Mouse (Mus musculus) embryonic facial prominence, embryonic 15.5 days (tissue): ENCODE results near the gene Lrrc28. TPM values are rescaled to one million over a fixed set of nuclear protein-coding genes. Genes with fewer than 3 reads are reported as not detected.

ENCODE experiments used
- ATAC-seq: fragments of 200-750 bp; cut with Nextera tagmentation; 2 replicates; pipeline ENCODE4 v1.8.0; 2017; ENCODE audit warnings: low read depth, moderate TSS enrichment; ENCODE audit not compliant: insufficient number of reproducible peaks, low FRiP score, low TSS enrichment
- H3K27ac ChIP-seq: fragments of 300-500 bp; sonication (generic); replicated peaks from 2 replicates; pipeline ENCODE4 v1.5.1; 2015; ENCODE audit warnings: mild to moderate bottlenecking, inconsistent platforms
- H3K27me3 ChIP-seq: fragments of 300-500 bp; sonication (generic); 2 replicates; pipeline ENCODE4 v1.6.1; 2015; ENCODE audit warnings: inconsistent platforms
- H3K36me3 ChIP-seq: fragments of 300-500 bp; sonication (generic); 2 replicates; pipeline ENCODE4 v1.6.1; 2015; ENCODE audit warnings: mild to moderate bottlenecking, inconsistent platforms
- H3K4me1 ChIP-seq: fragments of 300-500 bp; sonication (generic); 2 replicates; pipeline ENCODE4 v1.6.1; 2015; ENCODE audit warnings: inconsistent platforms
- H3K4me2 ChIP-seq: fragments of 300-500 bp; sonication (generic); replicated peaks from 2 replicates; pipeline ENCODE4 v1.6.1; 2015; ENCODE audit warnings: mild to moderate bottlenecking, inconsistent platforms
- H3K4me3 ChIP-seq: fragments of 300-500 bp; sonication (generic); replicated peaks from 2 replicates; pipeline ENCODE4 v1.5.1; 2015; ENCODE audit warnings: mild to moderate bottlenecking, inconsistent platforms
- H3K9ac ChIP-seq: fragments of 300-500 bp; sonication (generic); 2 replicates; pipeline ENCODE4 v1.6.1; 2015; ENCODE audit warnings: inconsistent platforms
- H3K9me3 ChIP-seq: fragments of 300-500 bp; sonication (generic); replicated peaks from 2 replicates; pipeline ENCODE4 v1.6.1; 2016; ENCODE audit warnings: inconsistent platforms
- WGBS: fragments of 180-500 bp; shearing (Covaris S2); methylation state at CpG from one replicate; pipeline ENCODE4 v1.1.7; 2015; 5-methylcytosine and 5-hydroxymethylcytosine counted together
- polyA plus RNA-seq: library from polyadenylated mRNA; unstranded; fragments of >200 nt; fragmentation: Nextera tagmentation; extraction: Ambion mirVana; gene quantifications from 2 replicates; pipeline ENCODE4 v1.2.1, GENCODE M21; 2015

Gene Lrrc28
- polyA plus RNA-seq, 1 experiment from 2014 or later, result 22.4 TPM

GRCm38 (mm10) chr7:67672650-67673049, 27.6 kb upstream of the Lrrc28 start:
- Histone ChIP-seq H3K9ac (no peak overlapping the region), H3K27me3 (no peaks in the 10 kb centered on the region), H3K9me3 (no peaks in the 10 kb centered on the region), H3K4me1 (no peaks in the 10 kb centered on the region; the same call in 1 of the 2 replicates), H3K4me2 (no peak overlapping the region), H3K4me3 (no peak overlapping the region), H3K27ac (no peak overlapping the region), H3K36me3 (peaks cover 36% of the 10 kb centered on the region)
- ATAC-seq, result no peak
- WGBS, result 9% methylated on average over 10 of the region's 10 CpGs

- Histone ChIP-seq H3K27me3 (no peaks in the 10 kb centered on the region), H3K27ac (no peak overlapping the region), H3K4me2 (no peak overlapping the region), H3K9ac (no peak overlapping the region), H3K4me3 (no peak overlapping the region), H3K9me3 (no peaks in the 10 kb centered on the region), H3K4me1 (no peaks in the 10 kb centered on the region; the same call in 1 of the 2 replicates), H3K36me3 (peaks cover 49% of the 10 kb centered on the region)
- no peak for ATAC-seq
- 83% methylated on average over 1 of the region's 1 CpGs for WGBS
These were observed 25.9 kb upstream of the Lrrc28 start for GRCm38 (mm10) chr7:67670965-67671364.

GRCm38 (mm10) chr7:67663981-67664694, 19.1 kb upstream of the Lrrc28 start:
- Histone ChIP-seq H3K9ac (no peak overlapping the region), H3K4me3 (no peak overlapping the region), H3K4me1 (no peaks in the 10 kb centered on the region), H3K36me3 (peaks cover 37% of the 10 kb centered on the region), H3K27ac (no peak overlapping the region; the same call in 1 of the 2 replicates), H3K9me3 (no peaks in the 10 kb centered on the region), H3K27me3 (no peaks in the 10 kb centered on the region), H3K4me2 (no peak overlapping the region)
- 0 out of 2 replicates have a peak, but pooled peaks have one; percentile 26 for ATAC-seq
- 76% methylated on average over 14 of the region's 14 CpGs for WGBS

- no peaks in the 10 kb centered on the region for H3K9me3 ChIP-seq
- no peaks in the 10 kb centered on the region for H3K27me3 ChIP-seq
- 77% methylated on average over 5 of the region's 5 CpGs for WGBS
- no peak overlapping the region for H3K27ac ChIP-seq
- peaks cover 23% of the 10 kb centered on the region for H3K36me3 ChIP-seq
- H3K4me2 ChIP-seq, result no peak overlapping the region
- H3K4me1 ChIP-seq, result no peaks in the 10 kb centered on the region
- no peak overlapping the region for H3K4me3 ChIP-seq
- ATAC-seq, result no peak
- no peak overlapping the region for H3K9ac ChIP-seq
These were observed 17.4 kb upstream of the Lrrc28 start for GRCm38 (mm10) chr7:67662424-67662823.

DNA sequence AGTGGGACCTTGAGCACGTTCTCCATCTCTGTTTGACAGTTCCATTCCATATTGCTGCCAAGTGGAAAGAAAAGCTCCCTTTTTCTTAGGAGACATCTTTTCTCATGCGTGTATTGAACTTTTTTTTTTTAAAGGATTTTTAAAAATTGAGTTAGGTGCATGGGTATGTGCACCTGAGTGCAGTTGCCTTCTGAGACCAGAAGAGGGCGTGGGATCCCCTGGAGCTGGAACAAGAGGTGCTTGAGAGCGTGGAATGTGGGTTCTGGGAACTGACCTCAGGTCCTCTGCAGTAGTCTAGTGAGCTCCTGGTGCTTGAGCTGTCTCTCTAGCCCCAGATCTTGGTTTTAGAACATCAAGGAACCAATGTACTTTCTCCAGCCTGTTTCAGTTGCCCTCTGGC, 13.0 kb upstream of the Lrrc28 start:
- H3K9me3 ChIP-seq, result no peaks in the 10 kb centered on the region
- H3K27me3 ChIP-seq, result no peaks in the 10 kb centered on the region
- 91% methylated on average over 4 of the region's 4 CpGs for WGBS
- ATAC-seq, result no peak
- no peak overlapping the region for H3K4me2 ChIP-seq
- peaks cover 4% of the 10 kb centered on the region; the same call in 1 of the 2 replicates for H3K4me1 ChIP-seq
- no peaks in the 10 kb centered on the region for H3K36me3 ChIP-seq
- no peak overlapping the region for H3K27ac ChIP-seq
- no peak overlapping the region for H3K4me3 ChIP-seq
- no peak overlapping the region for H3K9ac ChIP-seq

- H3K4me3 ChIP-seq, result no peak overlapping the region
- peaks cover 13% of the 10 kb centered on the region for H3K4me1 ChIP-seq
- 24% methylated on average over 1 of the region's 1 CpGs for WGBS
These were observed 10.1 kb upstream of the Lrrc28 start for GRCm38 (mm10) chr7:67655186-67655585.

DNA sequence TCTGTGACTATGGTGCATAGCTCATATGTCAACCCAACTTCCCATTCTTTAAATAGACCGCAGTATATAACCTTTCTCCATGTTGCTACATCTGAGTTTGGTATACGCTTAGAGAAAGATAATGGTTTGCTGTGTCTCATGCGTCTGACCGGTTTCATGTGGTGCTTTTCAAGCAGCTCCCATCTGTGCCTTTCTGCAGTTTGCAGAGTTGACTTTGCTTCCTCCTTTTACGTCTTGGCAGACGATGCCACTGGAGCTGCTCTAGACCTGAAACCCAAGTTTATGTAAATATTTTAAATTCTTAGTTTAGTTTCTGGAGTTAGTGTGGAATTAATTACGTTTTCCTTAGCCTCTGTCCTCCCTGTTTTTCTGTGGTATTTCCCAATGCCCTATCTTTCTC, 9.6 kb upstream of the Lrrc28 start:
- Histone ChIP-seq H3K27ac (0 out of 2 replicates have a peak overlapping the region, but pooled peaks have one; percentile 4), H3K9ac (no peak overlapping the region), H3K4me2 (no peak overlapping the region), H3K4me1 (peaks cover 14% of the 10 kb centered on the region), H3K36me3 (no peaks in the 10 kb centered on the region), H3K9me3 (no peaks in the 10 kb centered on the region), H3K4me3 (no peak overlapping the region), H3K27me3 (no peaks in the 10 kb centered on the region)
- no peak for ATAC-seq
- 54% methylated on average over 7 of the region's 7 CpGs for WGBS

More at GRCm38 (mm10) chr7:67655186-67655585, 10.1 kb upstream of the Lrrc28 start:
- Histone ChIP-seq H3K27ac (0 out of 2 replicates have a peak overlapping the region, but pooled peaks have one; percentile 4), H3K9ac (no peak overlapping the region), H3K9me3 (no peaks in the 10 kb centered on the region), H3K4me2 (no peak overlapping the region), H3K36me3 (no peaks in the 10 kb centered on the region), H3K27me3 (no peaks in the 10 kb centered on the region)
- ATAC-seq, result no peak

DNA sequence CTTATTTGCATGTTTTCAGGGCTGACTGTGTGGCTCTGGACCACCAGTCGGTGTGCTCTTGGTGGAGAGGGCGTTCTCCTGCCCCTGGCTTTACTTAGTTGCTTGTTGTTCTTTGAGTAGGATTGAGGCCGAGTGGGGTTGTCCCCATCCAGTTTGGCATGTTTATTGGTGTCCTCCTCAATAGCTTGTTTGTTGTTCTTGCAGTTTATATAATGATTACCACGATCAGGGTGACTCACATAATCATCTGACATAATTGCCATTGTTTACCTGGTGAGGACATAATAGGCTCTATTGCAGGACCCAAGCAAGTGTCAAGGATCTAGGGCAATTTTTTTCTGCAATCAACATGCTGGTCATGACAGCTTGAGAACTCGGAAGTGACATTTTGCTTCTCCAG, 7.1 kb upstream of the Lrrc28 start:
- Histone ChIP-seq H3K27me3 (no peaks in the 10 kb centered on the region), H3K27ac (no peak overlapping the region), H3K4me1 (peaks cover 26% of the 10 kb centered on the region), H3K36me3 (no peaks in the 10 kb centered on the region), H3K9ac (no peak overlapping the region), H3K4me2 (no peak overlapping the region), H3K4me3 (no peak overlapping the region), H3K9me3 (no peaks in the 10 kb centered on the region)
- ATAC-seq, result no peak
- 69% methylated on average over 5 of the region's 5 CpGs for WGBS

DNA sequence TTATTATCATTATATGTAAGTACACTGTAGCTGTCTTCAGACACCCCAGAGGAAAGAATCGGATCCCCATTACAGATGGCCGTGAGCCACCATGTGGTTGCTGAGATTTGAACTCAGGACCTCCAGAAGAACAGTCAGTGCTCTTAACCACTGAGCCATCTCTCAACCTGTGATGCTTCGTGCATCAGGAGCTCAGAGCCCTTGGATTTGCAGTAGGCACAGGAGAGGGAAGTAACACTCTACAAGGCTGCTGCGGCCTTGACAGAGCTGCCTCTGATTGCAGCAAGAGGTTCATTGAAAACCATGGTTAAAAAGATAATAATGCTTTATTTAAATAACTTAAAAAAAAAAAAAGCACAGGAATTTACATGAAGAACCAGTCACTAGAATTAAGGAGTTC, 3.3 kb upstream of the Lrrc28 start:
- Histone ChIP-seq H3K9ac (no peak overlapping the region), H3K4me3 (peak overlapping the region; percentile 58), H3K9me3 (no peaks in the 10 kb centered on the region), H3K36me3 (no peaks in the 10 kb centered on the region), H3K27me3 (no peaks in the 10 kb centered on the region), H3K27ac (no peak overlapping the region), H3K4me1 (peaks cover 33% of the 10 kb centered on the region), H3K4me2 (peak overlapping the region; percentile 51)
- ATAC-seq, result no peak
- WGBS, result 56% methylated on average over 4 of the region's 4 CpGs

GRCm38 (mm10) chr7:67647277-67647676, 2.2 kb upstream of the Lrrc28 start, which contains the start of gene Ttc23:
TSS of gene Ttc23 (plus strand) at chr7:67647410.
- H3K9ac ChIP-seq, result peak within 1 kb of the TSS; percentile 50
- peak within 1 kb of the TSS; percentile 69 for H3K4me2 ChIP-seq
- H3K4me1 ChIP-seq, result peaks cover 33% of the 10 kb centered on the region
- H3K27ac ChIP-seq, result peak within 1 kb of the TSS; percentile 92
- no peak for ATAC-seq
- H3K36me3 ChIP-seq, result no peaks in the 10 kb centered on the region
- 4% methylated on average over 5 of the region's 5 CpGs for WGBS
- peak within 1 kb of the TSS; percentile 82 for H3K4me3 ChIP-seq
- no peaks in the 10 kb centered on the region for H3K9me3 ChIP-seq
- no peaks in the 10 kb centered on the region for H3K27me3 ChIP-seq

GRCm38 (mm10) chr7:67646131-67646530, 1.1 kb upstream of the Lrrc28 start:
- H3K27ac ChIP-seq, result peak overlapping the region; percentile 92
- WGBS, result 5% methylated on average over 6 of the region's 6 CpGs
- ATAC-seq, result no peak

DNA sequence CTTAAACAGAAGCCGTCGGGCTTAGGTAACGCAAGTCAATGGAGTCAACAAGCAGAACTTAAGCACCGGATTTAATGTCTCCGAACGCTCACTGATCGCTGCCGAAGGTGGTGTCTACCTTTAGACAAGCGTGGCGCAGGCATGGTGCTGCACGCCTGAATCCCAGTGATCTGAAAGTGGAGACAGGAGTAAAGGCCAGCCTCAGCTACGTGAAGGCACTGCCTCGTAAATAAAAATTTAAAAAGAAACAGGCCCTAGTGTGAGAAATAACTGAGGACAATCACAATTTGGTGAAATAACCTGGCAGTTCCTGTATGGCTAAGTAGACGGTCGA, 580 bp upstream of the Lrrc28 start:
- peak overlapping the region; percentile 63 for H3K9ac ChIP-seq
- WGBS, result under 1% methylated on average over 15 of the region's 15 CpGs
- no peaks in the 10 kb centered on the region for H3K36me3 ChIP-seq
- H3K4me3 ChIP-seq, result peak overlapping the region; percentile 82
- peak overlapping the region; percentile 92 for H3K27ac ChIP-seq
- H3K4me2 ChIP-seq, result peak overlapping the region; percentile 69
- no peaks in the 10 kb centered on the region for H3K9me3 ChIP-seq
- H3K27me3 ChIP-seq, result no peaks in the 10 kb centered on the region
- ATAC-seq, result peak; percentile 9; the same call in 1 of the 2 replicates
- peaks cover 26% of the 10 kb centered on the region for H3K4me1 ChIP-seq

More at GRCm38 (mm10) chr7:67646131-67646530, 1.1 kb upstream of the Lrrc28 start:
- H3K4me3 ChIP-seq, result peak overlapping the region; percentile 82
- H3K27me3 ChIP-seq, result no peaks in the 10 kb centered on the region
- peaks cover 29% of the 10 kb centered on the region for H3K4me1 ChIP-seq
- peak overlapping the region; percentile 63 for H3K9ac ChIP-seq
- H3K36me3 ChIP-seq, result no peaks in the 10 kb centered on the region
- no peaks in the 10 kb centered on the region for H3K9me3 ChIP-seq
- H3K4me2 ChIP-seq, result peak overlapping the region; percentile 69
